Mouse (Mus musculus) heart, embryonic 13.5 days (tissue): ENCODE measurements around the gene Ank. TPM values are rescaled to one million over a fixed set of nuclear protein-coding genes. Genes with fewer than 3 reads are reported as not detected.

ENCODE experiments used
- ATAC-seq: fragments of 200-750 bp; cut with Nextera tagmentation; 2 replicates; pipeline ENCODE4 v1.8.0; 2017; ENCODE audit warnings: moderate TSS enrichment; ENCODE audit not compliant: insufficient number of reproducible peaks, low FRiP score, low TSS enrichment; ENCODE audit errors: extremely low read depth
- H3K27ac ChIP-seq: fragments of 300-500 bp; sonication (generic); replicated peaks from 2 replicates; pipeline ENCODE4 v1.5.1; 2015; ENCODE audit warnings: moderate library complexity, mild to moderate bottlenecking, inconsistent platforms
- H3K27me3 ChIP-seq: fragments of 300-500 bp; sonication (generic); replicated peaks from 2 replicates; pipeline ENCODE4 v1.6.1; 2015; ENCODE audit warnings: mild to moderate bottlenecking, inconsistent platforms
- H3K36me3 ChIP-seq: fragments of 300-500 bp; sonication (generic); 2 replicates; pipeline ENCODE4 v1.6.1; 2015; ENCODE audit warnings: mild to moderate bottlenecking, inconsistent platforms
- H3K4me1 ChIP-seq: fragments of 300-500 bp; sonication (generic); 2 replicates; pipeline ENCODE4 v1.6.1; 2015; ENCODE audit warnings: inconsistent platforms
- H3K4me2 ChIP-seq: fragments of 300-500 bp; sonication (generic); 2 replicates; pipeline ENCODE4 v1.6.1; 2015; ENCODE audit warnings: inconsistent platforms, mild to moderate bottlenecking, moderate library complexity
- H3K4me3 ChIP-seq: fragments of 300-500 bp; sonication (generic); 2 replicates; pipeline ENCODE4 v1.5.1; 2015; ENCODE audit warnings: moderate library complexity, mild to moderate bottlenecking, inconsistent platforms
- H3K9ac ChIP-seq: fragments of 300-500 bp; sonication (generic); 2 replicates; pipeline ENCODE4 v1.6.1; 2015; ENCODE audit warnings: inconsistent platforms, mild to moderate bottlenecking, moderate library complexity
- H3K9me3 ChIP-seq: fragments of 300-500 bp; sonication (generic); 2 replicates; pipeline ENCODE4 v1.6.1; 2016; ENCODE audit warnings: inconsistent platforms
- WGBS: fragments of 180-500 bp; shearing (Covaris S2); methylation state at CpG from one replicate; pipeline ENCODE4 v1.1.7; 2015; ENCODE audit warnings: mixed read lengths; 5-methylcytosine and 5-hydroxymethylcytosine counted together
- polyA plus RNA-seq: library from polyadenylated mRNA; unstranded; fragments of >200 nt; fragmentation: Nextera tagmentation; extraction: Ambion mirVana; gene quantifications from 2 replicates; pipeline ENCODE4 v1.2.1, GENCODE M21; 2015

Ank gene
- polyA plus RNA-seq, result 9.1 and 10.6 TPM in 2 replicates

- ATAC-seq, result peak; percentile 86
- Histone ChIP-seq H3K9ac (peak within 1 kb of the TSS; percentile 93), H3K36me3 (no peaks in the 10 kb centered on the region; the same call in 1 of the 2 replicates)
Measured at GRCm38 (mm10) chr15:27466131-27467080, at the start of gene Ank. Gene Ank (plus strand): TSS chr15:27466677.

GRCm38 (mm10) chr15:27418566-27419331, 47.7 kb upstream of the Ank start:
- 78% methylated on average over 3 of the region's 3 CpGs for WGBS
- H3K27me3 ChIP-seq, result no peaks in the 10 kb centered on the region
- no peak overlapping the region for H3K27ac ChIP-seq
- no peak overlapping the region for H3K4me3 ChIP-seq
- H3K4me2 ChIP-seq, result no peak overlapping the region
- H3K9me3 ChIP-seq, result no peaks in the 10 kb centered on the region
- H3K4me1 ChIP-seq, result peaks cover 24% of the 10 kb centered on the region
- no peaks in the 10 kb centered on the region for H3K36me3 ChIP-seq
- no peak overlapping the region for H3K9ac ChIP-seq
- no peak for ATAC-seq

More at GRCm38 (mm10) chr15:27466131-27467080, at the start of gene Ank:
- H3K4me2 ChIP-seq, result peak within 1 kb of the TSS; percentile 86
- H3K27me3 ChIP-seq, result no peaks in the 10 kb centered on the region
- peak within 1 kb of the TSS; percentile 72 for H3K4me3 ChIP-seq
- peaks cover 3% of the 10 kb centered on the region; the same call in 1 of the 2 replicates for H3K9me3 ChIP-seq
- H3K27ac ChIP-seq, result peak within 1 kb of the TSS; percentile 88
- peaks cover 26% of the 10 kb centered on the region for H3K4me1 ChIP-seq
- under 1% methylated on average over 93 of the region's 120 CpGs for WGBS

GRCm38 (mm10) chr15:27421531-27421930, 44.9 kb upstream of the Ank start:
- Histone ChIP-seq H3K36me3 (no peaks in the 10 kb centered on the region), H3K4me3 (no peak overlapping the region), H3K4me1 (peaks cover 20% of the 10 kb centered on the region), H3K27me3 (no peaks in the 10 kb centered on the region), H3K9me3 (0 out of 2 replicates have a peak, but pooled peaks cover under 1% of the 10 kb centered on the region), H3K4me2 (no peak overlapping the region), H3K9ac (no peak overlapping the region), H3K27ac (no peak overlapping the region)
- no peak for ATAC-seq
- 86% methylated on average over 6 of the region's 6 CpGs for WGBS

- Histone ChIP-seq H3K27ac (no peak overlapping the region), H3K9ac (no peak overlapping the region), H3K9me3 (0 out of 2 replicates have a peak, but pooled peaks cover 3% of the 10 kb centered on the region), H3K27me3 (no peaks in the 10 kb centered on the region), H3K4me3 (no peak overlapping the region), H3K4me2 (no peak overlapping the region), H3K4me1 (peaks cover 9% of the 10 kb centered on the region; the same call in 1 of the 2 replicates), H3K36me3 (no peaks in the 10 kb centered on the region)
- 70% methylated on average over 3 of the region's 3 CpGs for WGBS
- ATAC-seq, result no peak
Measured at GRCm38 (mm10) chr15:27427581-27427980, 38.9 kb upstream of the Ank start.

GRCm38 (mm10) chr15:27430241-27430640, 36.2 kb upstream of the Ank start:
- H3K4me2 ChIP-seq, result no peak overlapping the region
- no peaks in the 10 kb centered on the region for H3K27me3 ChIP-seq
- no peaks in the 10 kb centered on the region for H3K36me3 ChIP-seq
- H3K4me3 ChIP-seq, result no peak overlapping the region
- WGBS, result 84% methylated on average over 1 of the region's 1 CpGs
- H3K9me3 ChIP-seq, result 0 out of 2 replicates have a peak, but pooled peaks cover 3% of the 10 kb centered on the region
- H3K9ac ChIP-seq, result no peak overlapping the region
- H3K27ac ChIP-seq, result no peak overlapping the region
- no peak for ATAC-seq
- no peaks in the 10 kb centered on the region for H3K4me1 ChIP-seq

- Histone ChIP-seq H3K9ac (no peak overlapping the region), H3K4me2 (no peak overlapping the region), H3K36me3 (no peaks in the 10 kb centered on the region), H3K4me1 (no peaks in the 10 kb centered on the region), H3K27me3 (no peaks in the 10 kb centered on the region), H3K27ac (no peak overlapping the region), H3K4me3 (no peak overlapping the region), H3K9me3 (no peaks in the 10 kb centered on the region)
- WGBS, result 73% methylated on average over 3 of the region's 4 CpGs
- ATAC-seq, result no peak
Measured at GRCm38 (mm10) chr15:27432851-27433615, 33.4 kb upstream of the Ank start.

GRCm38 (mm10) chr15:27435409-27435808, 31.1 kb upstream of the Ank start:
- H3K36me3 ChIP-seq, result no peaks in the 10 kb centered on the region
- H3K27ac ChIP-seq, result no peak overlapping the region
- H3K9me3 ChIP-seq, result no peaks in the 10 kb centered on the region
- H3K27me3 ChIP-seq, result no peaks in the 10 kb centered on the region
- 77% methylated on average over 5 of the region's 5 CpGs for WGBS
- H3K4me2 ChIP-seq, result no peak overlapping the region
- no peak for ATAC-seq
- no peak overlapping the region for H3K4me3 ChIP-seq
- no peaks in the 10 kb centered on the region for H3K4me1 ChIP-seq
- H3K9ac ChIP-seq, result no peak overlapping the region

GRCm38 (mm10) chr15:27436194-27436593, 30.3 kb upstream of the Ank start:
- no peaks in the 10 kb centered on the region for H3K36me3 ChIP-seq
- H3K4me1 ChIP-seq, result no peaks in the 10 kb centered on the region
- no peak overlapping the region for H3K27ac ChIP-seq
- H3K9me3 ChIP-seq, result no peaks in the 10 kb centered on the region
- H3K27me3 ChIP-seq, result no peaks in the 10 kb centered on the region
- no peak for ATAC-seq
- H3K4me2 ChIP-seq, result no peak overlapping the region
- no peak overlapping the region for H3K4me3 ChIP-seq
- H3K9ac ChIP-seq, result no peak overlapping the region
- WGBS, result 75% methylated on average over 4 of the region's 4 CpGs

GRCm38 (mm10) chr15:27441053-27441452, 25.4 kb upstream of the Ank start:
- no peak overlapping the region for H3K9ac ChIP-seq
- H3K9me3 ChIP-seq, result no peaks in the 10 kb centered on the region
- no peak overlapping the region for H3K4me2 ChIP-seq
- H3K27ac ChIP-seq, result no peak overlapping the region
- 76% methylated on average over 7 of the region's 7 CpGs for WGBS
- no peaks in the 10 kb centered on the region for H3K36me3 ChIP-seq
- ATAC-seq, result no peak
- H3K4me3 ChIP-seq, result no peak overlapping the region
- H3K4me1 ChIP-seq, result no peaks in the 10 kb centered on the region
- no peaks in the 10 kb centered on the region for H3K27me3 ChIP-seq

GRCm38 (mm10) chr15:27441529-27441928, 24.9 kb upstream of the Ank start:
- H3K27me3 ChIP-seq, result no peaks in the 10 kb centered on the region
- no peak overlapping the region for H3K4me3 ChIP-seq
- no peaks in the 10 kb centered on the region for H3K9me3 ChIP-seq
- no peak overlapping the region for H3K9ac ChIP-seq
- H3K27ac ChIP-seq, result no peak overlapping the region
- H3K4me2 ChIP-seq, result no peak overlapping the region
- 74% methylated on average over 4 of the region's 4 CpGs for WGBS
- H3K36me3 ChIP-seq, result no peaks in the 10 kb centered on the region
- no peaks in the 10 kb centered on the region for H3K4me1 ChIP-seq
- no peak for ATAC-seq

- WGBS, result 55% methylated on average over 5 of the region's 5 CpGs
- no peak overlapping the region for H3K4me2 ChIP-seq
- H3K27me3 ChIP-seq, result no peaks in the 10 kb centered on the region
- no peaks in the 10 kb centered on the region for H3K4me1 ChIP-seq
- H3K36me3 ChIP-seq, result no peaks in the 10 kb centered on the region
- ATAC-seq, result no peak
- no peak overlapping the region for H3K9ac ChIP-seq
- H3K27ac ChIP-seq, result no peak overlapping the region
- H3K9me3 ChIP-seq, result no peaks in the 10 kb centered on the region
- H3K4me3 ChIP-seq, result no peak overlapping the region
Measured at GRCm38 (mm10) chr15:27441951-27442350, 24.5 kb upstream of the Ank start.
